Mouse (Mus musculus): ENCODE measurements around the gene Tmem170. TPM values are rescaled to one million over a fixed set of nuclear protein-coding genes. Genes with fewer than 3 reads are reported as not detected.

Gene Tmem170
- total RNA-seq (2022), result 1 to 10 TPM; 3.7 to 5.4 (median 4.3) TPM

DNA sequence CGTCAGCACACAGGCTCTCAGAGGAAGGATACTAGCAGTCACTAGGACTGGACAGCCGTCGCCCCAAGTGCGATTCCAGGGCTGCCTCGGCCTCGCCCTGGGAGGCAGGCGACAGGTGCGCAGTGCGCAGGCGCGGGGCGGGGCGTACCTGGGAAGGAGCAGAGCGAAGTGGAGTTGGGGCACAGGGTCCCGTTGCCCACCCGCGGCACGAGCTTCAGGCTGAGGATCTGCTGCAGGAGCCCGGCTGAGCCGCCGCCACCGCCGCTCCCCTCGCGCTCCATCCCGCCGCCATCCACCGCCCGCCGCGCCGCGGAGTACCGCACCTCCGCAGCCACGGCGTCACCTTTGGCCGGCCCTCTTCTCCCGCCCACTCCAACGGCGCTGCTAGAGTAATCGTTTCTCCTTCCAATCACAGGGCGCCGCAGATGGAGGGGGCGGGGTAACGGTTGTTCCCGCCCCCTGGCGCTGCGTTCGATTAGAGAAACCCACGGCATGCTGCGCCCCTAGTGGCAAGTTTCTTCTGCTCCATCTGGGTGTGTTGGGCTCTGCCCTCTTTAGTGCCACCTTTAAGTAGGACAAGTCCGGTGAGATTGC lies at the start of gene Tmem170:
TSS of gene Tmem170 (minus strand) at position 396 of the 594 bp plus-strand sequence.
- peak; percentile 97 to 99 for DNase-seq (ENCODE audit: low spot score in 2 of 2)

DNA sequence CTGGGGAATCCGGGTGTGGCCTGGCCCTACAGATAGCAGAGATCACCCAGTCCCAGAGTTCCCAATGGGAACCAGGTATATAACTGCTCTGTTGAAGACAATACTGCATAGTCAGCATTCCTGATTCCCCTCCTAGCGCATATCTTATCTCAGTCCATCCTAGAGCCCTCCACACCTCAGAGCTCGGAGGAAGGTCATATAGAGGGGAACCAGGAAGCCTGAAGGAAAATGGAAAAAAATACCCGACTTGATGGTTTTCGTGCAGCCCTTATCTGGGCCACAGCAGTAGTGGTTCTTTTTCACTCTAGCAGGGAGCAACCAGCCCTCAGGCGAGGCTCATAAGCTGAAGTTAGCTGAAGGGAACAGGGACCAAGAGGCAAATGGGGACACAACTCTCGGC lies 48.4 kb upstream of the Tmem170 start:
- no peak for DNase-seq (ENCODE audit: low spot score in 2 of 2)

DNA sequence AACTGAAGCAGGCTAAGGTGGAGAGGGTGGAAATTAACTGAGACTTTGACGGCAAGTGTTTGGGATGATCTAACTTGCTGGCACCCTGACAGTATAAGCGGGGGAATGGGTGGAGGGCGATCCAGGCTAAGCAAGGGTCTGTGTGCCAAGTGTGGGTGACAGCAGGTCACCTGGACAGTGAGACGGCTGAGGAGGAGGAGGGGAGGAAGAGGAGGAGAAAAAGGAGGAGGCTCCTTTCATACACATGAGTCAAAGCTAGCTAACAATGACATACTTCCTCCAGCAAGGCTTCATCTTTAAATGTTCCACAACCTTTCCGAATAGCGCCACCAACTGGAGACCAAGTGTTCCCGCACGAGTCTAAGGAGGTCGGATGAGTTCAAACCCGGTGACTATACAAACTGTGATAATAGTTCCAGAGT lies 46.8 kb upstream of the Tmem170 start:
- DNase-seq (ENCODE audit: low spot score in 2 of 2), result peak in 1 of 2 experiments; percentile 42

DNA sequence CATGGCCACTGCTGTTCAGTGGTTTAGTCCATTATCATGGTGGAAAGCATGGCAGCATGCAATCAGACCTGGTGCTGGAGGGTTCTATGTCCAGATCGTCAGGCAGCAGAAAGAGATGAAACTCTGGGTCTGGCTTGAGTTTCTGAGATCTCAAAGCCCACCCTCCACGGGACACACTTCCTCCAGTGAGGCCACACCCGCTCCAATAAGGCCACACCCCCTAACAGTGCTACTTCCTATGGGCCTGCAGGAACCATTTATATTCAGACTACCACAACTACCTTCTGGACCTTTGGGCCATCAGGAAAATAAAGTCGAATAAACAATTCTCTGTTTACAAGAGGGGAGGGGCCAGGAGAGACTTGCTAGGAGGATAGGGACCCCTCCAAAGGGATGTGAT lies 44.4 kb upstream of the Tmem170 start:
- no peak for DNase-seq (ENCODE audit: low spot score in 2 of 2)

DNA sequence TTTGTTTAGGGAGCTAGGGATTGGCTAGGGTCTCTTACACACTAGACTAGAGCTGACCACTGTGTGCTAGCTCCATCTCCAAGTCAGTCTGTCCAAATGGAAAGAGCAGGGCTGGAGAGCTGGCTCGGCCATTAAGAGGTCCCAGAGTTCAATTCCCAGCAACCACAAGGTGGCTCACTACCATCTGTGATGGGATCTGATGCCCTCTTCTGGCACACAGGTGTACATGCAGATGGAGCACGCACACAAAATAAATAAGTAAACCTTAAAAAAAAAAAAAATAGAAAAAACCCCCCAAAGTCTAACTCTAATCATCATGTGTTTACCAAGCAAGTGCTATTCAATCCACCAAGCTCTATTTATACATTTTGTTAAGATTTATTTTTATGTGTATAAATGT lies 43.1 kb upstream of the Tmem170 start:
- no peak for DNase-seq (ENCODE audit: low spot score in 2 of 2)

DNA sequence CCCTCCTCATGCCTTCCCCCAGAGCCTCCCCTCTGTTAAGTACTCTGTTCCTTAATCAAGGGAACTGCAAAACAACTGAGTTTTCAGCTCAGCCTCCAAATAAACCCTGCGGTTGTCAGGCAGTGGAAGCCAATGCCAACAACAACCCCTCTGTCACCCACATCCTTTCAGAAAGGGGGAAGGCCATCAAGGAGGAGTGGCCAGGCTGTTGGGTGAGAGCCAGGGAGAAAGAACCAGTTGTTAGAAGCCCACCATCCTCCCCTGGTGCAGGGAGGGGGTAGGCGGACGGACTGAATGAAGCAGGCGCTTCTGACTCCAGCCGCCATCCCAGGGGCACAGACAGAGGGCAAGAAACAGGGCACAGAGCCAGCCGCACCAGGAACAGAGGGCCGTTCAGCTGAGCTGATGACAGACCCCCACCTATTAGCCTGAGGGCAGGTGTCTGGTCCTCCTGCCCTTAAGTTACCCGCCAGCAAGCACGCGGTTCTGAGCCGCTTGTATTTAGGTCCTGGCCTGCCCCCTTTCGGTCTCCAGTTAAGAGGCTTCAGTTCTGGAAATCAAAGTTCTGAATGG lies 36.4 kb upstream of the Tmem170 start:
- DNase-seq (ENCODE audit: low spot score in 2 of 2), result peak; percentile 29 to 46

DNA sequence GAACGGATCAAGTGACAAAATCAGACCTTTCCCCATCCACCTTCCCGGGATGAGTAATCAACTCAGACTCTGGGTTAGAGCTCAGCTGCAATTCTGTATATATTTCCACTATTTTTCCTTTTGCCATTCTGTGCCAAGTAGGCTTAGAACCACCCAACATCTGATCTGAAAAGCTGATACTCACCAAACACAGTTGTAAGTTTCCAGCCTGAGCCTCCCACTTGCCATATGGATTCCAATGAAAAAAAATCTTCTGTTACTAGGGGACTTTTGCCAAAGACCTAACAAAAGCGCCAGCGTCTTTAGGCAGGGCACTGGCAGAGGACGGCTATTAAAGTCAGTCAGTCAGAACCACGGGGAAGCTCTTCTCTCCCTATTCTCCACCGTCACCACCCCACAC lies 35.0 kb upstream of the Tmem170 start:
- peak; percentile 38 to 48 for DNase-seq (ENCODE audit: low spot score in 2 of 2)

DNA sequence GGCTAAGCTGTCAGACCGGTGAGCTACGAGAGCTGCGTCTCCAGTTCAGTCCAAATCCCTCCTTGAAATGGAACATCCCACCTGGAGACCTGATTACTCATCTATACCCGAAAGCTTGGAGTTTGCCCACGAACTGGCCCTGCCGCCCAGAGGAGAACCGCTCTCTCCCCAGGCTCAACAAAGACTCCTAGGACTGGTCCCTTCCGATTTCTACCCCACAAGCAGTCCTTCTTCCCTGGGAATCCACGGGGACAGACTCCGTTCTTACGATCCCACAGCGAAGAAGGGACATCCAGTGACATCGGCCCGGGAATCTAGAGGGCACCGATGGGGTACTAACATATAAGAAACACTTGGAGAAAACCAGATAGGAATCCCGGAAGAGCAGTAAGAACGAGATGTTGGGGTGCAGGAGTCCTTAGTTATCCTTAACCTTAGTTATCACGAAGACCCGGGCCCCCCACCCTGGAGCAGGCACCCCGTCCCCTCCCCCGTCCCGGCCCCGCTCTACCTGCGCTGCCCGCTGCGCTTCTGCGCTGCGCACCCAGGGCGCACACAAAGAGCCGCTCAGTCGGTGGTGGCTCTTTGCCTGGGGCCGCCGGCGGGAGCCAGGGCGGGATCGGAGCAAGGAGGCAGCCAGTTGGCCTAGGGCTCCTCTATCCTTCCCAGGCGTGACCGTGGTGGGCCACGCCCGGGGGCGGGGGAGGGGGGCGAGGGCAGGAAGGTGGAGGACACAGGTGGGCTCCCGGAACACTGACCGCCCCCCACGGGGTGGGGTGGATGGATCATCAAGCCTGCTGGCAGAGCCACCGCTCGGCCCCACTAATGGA lies 33.3 kb upstream of the Tmem170 start, which contains the start of gene Chst5:
TSS of gene Chst5 (minus strand) at position 827 of the 830 bp plus-strand sequence.
- DNase-seq (ENCODE audit: low spot score in 2 of 2), result no peak

DNA sequence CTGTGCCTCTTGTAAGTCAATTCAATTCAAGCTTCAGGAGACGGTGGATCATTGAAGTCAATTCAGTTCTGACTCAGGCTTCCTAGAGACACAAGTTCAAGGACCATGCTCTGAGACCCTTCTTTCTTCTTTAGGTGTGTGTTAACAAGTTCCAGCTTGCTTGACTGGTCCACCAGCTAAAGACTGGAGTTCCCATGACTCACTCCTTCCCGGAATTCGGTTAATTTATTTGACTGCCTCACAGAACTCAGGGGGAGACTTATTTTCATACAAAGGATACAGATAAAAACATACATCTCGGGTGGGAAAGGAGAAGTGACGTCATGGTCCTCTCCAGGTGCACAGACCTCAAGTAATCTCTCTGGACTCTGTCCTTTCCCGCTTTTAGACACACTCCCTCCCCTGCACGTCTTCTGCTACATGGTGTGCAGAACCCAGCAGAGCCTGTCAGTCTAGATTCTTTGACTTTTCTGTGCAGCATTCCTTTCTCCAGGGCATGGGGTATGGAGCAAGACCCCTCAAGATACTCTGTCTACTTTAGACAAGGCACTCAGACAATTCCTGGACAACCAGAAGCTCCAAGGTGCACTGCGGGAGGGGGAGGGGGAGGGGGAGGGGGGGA lies 29.1 kb upstream of the Tmem170 start:
- DNase-seq (ENCODE audit: low spot score in 2 of 2), result no peak

DNA sequence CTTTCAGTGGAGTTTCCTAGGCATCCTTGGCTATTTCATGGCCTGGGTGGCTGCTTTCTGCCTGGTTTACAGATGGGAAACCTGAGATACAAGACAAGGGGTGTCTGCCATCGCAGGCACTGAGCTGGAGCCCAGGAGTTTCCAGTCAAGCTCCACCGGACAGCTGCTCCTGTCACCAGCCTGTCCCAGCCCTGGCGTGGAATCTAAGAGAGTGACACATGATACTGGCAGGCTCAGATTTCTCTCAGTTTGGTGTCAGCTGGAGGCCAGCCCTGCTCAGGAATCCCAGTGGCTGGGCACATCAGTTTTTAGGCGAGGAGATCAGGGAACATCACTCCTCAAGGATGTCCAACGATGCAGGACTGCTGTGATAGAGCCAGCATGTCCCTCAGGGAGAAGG lies 25.5 kb upstream of the Tmem170 start:
- DNase-seq (ENCODE audit: low spot score in 2 of 2), result no peak

DNA sequence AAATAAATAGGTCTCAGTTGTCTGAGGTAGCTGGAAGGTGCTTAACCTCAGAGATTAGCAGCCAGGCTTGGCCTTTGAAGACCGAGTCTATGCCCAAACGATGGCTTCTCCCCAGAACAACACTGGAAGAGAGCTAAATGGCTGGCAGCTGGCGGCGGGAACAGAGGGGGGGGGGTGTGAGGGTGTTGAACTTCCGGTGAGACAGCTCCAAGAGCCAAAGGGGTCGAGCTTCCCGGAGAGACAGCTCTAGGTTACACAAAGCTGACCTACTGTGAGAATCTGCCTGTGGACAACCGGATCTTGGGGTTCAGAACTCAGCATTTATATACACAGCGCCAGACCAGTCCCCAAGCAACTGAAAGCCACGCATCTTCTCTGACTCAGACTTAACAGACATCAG lies 22.0 kb upstream of the Tmem170 start:
- DNase-seq (ENCODE audit: low spot score in 2 of 2), result no peak

DNA sequence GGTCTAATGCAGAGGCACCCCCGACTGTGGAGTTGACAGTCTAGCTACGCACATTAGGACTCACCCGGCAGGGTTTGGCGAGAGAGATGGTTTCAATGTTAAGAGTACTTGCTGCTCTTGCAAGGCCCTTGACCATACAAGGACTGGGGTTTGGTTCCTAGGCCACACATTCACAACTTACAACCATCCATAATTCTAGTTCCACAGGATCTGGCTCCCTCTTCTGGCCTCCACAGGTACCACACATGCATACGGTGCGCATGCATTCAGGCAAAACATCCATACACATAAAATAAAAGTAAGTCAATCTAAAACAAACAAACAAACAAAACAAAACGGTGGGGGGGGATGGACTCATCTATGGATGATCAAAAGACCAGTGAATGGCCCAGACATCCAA lies 18.4 kb upstream of the Tmem170 start:
- no peak for DNase-seq (ENCODE audit: low spot score in 2 of 2)

DNA sequence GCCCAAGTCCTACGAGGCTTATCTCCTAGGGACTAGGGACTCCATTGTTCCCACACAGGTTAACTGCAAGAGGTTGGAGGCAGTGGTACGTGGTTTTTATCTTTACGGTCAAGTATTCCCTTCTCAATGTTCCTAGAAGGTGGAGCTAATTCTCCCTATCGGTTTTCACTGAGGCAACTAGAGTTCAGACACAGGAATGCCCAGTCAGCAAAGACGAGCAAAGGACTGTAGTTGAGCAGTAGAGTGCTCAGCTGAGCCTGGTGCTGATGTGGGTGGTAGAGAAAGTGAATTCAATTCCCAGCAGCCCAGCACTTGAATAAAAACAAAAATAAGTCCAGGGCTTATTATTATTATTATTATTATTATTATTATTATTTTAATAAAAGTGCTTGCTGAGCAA lies 16.1 kb upstream of the Tmem170 start:
- DNase-seq (ENCODE audit: low spot score in 2 of 2), result no peak

DNA sequence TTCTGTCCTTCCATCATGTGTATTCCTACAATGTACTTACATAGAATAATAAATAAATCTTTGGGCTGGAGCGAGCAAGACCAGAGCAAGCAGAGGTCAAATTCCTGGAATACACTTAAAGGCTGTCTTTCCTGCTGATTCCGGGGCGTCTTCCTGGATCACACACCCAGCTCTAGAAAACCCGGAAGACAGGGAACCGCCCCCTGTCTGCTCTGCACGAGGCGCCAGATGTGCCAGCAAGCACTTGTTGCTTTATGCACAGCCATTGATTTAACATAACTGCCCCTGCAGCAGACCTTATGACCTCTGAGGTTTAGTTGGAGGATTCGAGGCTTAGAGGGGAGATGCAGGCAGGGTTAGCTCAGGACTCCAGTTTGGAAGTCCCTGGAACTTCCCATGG lies 15.4 kb upstream of the Tmem170 start:
- DNase-seq (ENCODE audit: low spot score in 2 of 2), result no peak

DNA sequence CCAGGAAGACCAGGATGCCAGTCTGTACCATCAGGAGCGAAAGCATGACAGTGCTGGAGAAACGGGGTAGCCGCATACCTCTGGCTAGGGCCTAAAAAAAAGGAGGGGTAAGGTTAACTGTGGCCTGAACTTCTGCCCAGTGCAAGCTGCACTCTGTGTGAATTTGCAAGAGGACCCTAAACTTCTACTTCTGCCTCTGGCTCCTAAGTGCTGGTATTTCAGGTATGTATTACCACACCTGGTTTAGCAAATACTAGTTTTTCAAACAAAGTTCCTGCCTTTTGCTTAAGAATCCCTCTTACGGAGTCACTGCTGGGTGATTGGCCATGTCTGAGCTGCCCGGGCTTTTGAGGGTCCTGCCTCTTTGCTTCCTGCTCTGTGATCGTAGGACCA lies 14.4 kb upstream of the Tmem170 start:
- DNase-seq (ENCODE audit: low spot score in 2 of 2), result no peak

DNA sequence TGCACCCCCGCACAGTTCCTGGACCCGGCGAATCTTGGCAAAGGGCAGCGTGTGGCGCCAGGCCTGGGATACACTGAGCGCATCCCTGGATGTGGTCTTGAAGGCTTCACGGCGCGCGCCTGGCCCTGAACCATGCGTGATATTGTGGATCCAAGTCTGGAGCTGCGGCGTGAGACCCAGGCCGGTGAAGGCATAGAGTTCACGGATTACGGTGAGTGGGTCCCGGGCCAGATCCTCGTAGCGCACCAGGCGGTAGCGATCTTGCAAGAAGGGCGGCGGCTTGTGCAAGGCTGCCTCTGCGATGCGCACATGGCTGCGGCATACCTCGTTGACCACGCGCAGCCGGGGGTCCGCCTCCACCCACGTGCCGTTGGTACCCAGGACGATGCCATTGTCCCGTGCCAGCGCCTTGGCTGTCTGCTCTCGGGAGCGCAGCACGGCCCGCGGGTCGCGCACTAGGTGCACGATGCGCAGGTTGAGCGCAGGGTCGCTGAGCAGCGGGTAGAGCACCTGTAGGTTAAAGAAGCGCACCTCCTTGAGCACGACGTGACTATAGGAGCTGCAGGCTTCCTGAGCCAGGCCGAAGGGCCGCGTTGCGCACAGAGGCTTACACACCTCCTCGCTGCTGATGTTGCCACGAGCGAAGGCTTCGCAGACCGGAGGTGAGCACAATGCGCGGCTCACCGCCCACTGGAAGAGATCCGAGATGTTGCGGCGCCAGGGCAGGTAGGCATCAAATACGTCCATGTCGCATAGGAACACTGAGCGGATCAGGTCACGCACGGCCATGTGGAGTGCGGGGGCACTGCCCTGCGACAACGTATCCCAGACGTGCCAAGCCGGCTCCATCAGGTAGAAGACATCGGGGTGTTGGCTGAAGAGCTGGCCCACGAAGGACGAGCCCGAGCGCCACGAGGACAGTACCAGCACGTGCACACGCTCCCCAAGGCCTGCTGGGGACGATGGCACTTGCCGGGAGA lies 13.7 kb upstream of the Tmem170 start:
- DNase-seq (ENCODE audit: low spot score in 2 of 2), result no peak

DNA sequence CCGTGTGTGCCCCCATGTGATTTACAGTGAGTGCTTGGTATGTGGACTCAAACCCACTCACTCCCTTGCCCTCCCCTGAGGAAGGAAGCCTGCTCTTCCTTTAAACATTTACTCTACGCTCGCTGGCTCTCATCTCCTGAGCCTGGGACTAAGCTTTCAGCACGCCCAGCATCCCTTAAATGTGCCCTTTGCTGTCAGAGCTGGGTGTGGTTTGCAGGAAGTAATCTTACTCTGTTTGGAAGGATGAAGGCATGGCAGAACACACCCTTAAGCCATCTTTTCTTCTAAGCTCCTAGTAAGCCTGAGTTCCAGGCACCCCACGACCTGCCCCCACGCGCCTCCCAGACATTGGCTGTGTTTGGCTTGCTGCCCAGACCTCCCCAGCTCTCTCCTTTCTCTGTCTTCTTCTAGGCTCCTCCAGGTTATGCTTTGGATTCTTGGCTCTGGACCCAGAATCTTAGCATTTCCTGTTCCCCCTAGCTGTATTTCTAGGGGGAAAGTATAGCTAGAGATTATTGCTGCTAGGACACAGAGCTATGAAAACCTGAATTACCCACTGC lies 11.6 kb upstream of the Tmem170 start:
- no peak for DNase-seq (ENCODE audit: low spot score in 2 of 2)

DNA sequence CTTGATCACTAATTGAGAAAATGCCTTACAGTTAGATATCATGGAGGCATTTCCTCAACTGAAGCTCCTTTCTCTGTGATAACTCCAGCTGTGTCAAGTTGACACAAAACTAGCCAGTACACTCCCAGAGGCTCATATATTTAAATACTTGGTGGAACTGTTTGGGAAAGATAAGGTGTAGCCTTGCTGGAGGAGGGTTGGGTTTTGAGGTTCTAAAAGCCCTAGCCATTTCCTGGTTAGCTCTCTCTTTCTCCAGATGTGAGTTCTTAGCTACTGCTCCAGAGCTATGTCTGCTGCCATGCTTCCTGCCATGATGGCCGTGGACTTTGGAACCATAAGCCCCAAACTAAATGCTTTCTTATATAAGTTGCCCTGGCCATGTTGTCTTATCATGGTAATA lies 10.9 kb upstream of the Tmem170 start:
- no peak for DNase-seq (ENCODE audit: low spot score in 2 of 2)

DNA sequence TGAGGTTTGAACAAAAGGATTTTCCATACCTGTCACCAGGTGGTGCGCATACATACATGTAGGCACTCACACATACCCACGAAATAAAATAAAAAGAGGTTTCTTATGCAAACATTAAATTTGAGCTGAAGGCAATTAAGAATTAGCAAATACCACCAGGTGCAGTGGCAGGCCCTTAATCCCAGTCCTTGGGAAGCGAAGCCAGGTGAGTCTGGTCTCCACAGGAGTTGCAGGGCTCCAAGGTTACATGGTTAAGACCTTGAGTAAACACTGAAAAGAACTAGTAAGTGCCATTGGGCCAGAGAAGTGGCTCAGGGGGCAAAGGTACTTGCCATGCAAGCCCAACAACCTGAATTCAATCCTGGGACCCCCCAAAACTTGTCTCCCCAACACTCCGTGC lies 7.1 kb upstream of the Tmem170 start:
- DNase-seq (ENCODE audit: low spot score in 2 of 2), result no peak

DNA sequence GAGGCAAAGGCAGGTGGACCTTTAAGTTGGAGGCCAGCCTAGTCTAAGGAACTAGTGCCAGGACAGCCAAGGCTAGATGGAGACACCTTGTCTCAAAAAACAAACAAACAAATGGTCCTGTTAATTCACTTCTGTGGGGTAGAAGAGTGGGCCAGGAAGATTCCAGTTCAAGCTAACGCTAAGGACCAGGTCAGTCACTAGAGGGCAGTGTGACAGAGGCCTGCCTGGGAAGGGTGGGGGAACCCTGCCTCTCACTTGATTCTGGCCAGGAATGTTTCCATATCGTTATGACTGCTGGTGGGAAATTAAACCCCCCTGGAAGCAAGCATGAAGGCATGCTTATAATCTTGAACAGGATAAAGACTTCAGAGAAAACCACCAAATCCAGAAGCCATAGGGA lies 5.0 kb upstream of the Tmem170 start:
- peak in 1 of 2 experiments; percentile 16 for DNase-seq (ENCODE audit: low spot score in 2 of 2)

DNA sequence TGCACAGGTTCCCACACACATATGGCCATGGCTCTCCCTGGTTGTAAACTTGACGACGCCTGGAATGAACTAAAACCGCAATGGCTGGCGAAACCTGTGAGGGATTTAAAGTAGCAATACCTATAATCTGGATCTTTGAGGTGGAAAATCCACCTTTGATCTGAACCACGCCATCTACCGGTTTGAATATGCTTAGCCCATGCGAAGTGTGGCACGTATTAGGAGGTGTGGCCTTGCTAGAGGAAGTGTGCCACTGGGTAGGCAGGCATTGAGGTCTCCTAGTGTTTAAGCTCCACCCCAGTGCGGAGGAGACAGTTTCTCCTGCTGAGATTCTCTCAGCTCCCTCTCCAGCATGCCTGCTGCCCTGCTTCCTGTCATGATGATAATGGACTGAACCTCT lies 1.2 kb upstream of the Tmem170 start:
- no peak for DNase-seq (ENCODE audit: low spot score in 2 of 2)

Measured in layer of hippocampus, adult 8-10 months (tissue).